Mouse (Mus musculus): ENCODE data around the gene Slc5a10. TPM values are rescaled to one million over a fixed set of nuclear protein-coding genes. Genes with fewer than 3 reads are reported as not detected.

Slc5a10 gene
- polyA plus RNA-seq, 1 experiment from 2014 or later, result 0.06 TPM

DNA sequence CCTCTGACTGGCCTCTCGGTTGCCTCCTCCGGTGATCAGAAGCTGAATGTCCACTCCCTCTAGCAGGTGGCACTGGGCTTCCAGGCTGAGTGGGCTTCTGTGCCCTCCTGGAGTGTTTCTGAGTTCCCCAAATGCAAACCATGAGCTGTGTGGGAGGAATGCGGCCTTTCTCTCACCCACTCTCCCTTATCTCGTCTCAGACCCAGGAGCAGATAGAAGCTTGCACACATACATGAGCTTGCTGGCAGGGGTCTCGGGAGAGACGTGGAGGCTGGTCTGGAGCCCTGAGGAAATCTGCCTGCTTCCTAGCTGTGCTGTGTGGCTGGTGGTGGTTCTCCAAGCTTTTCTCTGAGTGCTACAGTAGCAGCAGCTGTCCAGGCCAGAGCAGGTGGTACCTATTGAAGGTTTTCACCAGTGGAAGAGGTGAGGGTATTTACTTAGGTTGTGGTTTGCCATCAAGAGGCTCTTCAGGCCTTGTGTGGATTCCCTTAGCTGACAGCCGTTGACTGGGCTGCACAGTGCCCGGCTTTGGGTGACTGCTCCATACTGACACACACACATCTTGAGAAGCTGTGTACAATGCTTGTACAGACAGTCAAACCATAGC lies 35.4 kb downstream of the Slc5a10 start:
- Histone ChIP-seq H3K9me3 (ENCODE audit: low read length) (no peaks in the 10 kb centered on the region), H3K4me3 (ENCODE audit: low read depth, low read length) (no peak overlapping the region), H3K4me2 (replicated peaks; ENCODE audit: low read depth, low read length) (peak overlapping the region; percentile 68; the same call in 1 of the 2 replicates), H3K27ac (ENCODE audit: low read length) (no peak overlapping the region), H3K36me3 (ENCODE audit: insufficient read depth, low read length) (no peaks in the 10 kb centered on the region), H3K27me3 (replicated peaks; ENCODE audit: insufficient read depth, low read length) (peaks cover 22% of the 10 kb centered on the region; the same call in 1 of the 2 replicates), H3K9ac (replicated peaks; ENCODE audit: low read depth) (no peak overlapping the region), H3K4me1 (ENCODE audit: insufficient read depth, low read depth, low read length) (peaks cover 9% of the 10 kb centered on the region; the same call in 1 of the 2 replicates)
- TF ChIP-seq CTCF (IDR thresholded peaks at IDR 0.05) (no peak), EP300 (IDR thresholded peaks at IDR 0.05) (no peak)
- WGBS, result 46% methylated on average over 8 of the region's 8 CpGs
- ATAC-seq (peak; percentile 36), DNase-seq (ENCODE audit: low spot score) (peak; percentile 63)

DNA sequence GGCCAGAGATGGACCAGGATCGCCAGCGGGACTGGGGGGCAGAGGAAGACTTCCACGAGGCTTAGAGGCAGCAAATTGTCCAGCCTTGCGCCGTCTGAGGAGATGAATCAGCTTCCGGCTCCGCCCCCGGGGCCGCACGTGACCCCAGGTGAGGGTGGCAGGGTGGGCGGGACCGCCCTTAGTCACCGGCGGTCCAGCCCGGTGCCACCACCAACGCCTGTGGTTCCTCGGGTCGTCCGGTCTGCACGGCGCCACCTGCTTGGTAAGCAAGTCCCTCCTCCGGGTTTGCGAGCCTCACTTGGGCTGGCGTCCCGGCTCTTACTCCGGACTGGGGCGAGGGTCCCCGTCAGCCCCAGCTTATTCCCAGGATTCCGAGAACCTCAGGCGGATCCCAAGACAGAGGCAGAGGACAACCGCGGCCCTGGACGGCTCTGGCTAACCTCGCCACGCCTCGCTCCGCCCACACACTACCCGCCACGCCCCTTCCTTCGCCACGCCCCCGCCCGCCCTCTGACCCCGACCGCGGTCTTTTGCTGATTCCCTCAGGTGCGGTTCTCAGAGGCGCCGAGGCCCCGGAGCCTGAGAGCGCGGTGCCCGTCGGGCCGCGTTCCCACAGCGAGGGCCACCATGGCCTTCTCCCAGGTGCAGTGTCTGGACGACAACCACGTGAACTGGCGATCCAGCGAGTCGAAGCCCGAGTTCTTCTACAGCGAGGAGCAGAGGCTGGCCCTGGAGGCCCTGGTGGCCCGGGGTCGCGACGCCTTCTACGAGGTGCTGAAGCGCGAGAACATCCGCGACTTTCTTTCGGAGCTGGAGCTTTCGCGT lies 36.5 kb downstream of the Slc5a10 start, which contains the start of gene Fam83g:
Gene Fam83g, plus strand, starts transcription at position 185 of the 825 bp plus-strand sequence.
- Histone ChIP-seq H3K36me3 (ENCODE audit: insufficient read depth, low read length) (no peaks in the 10 kb centered on the region), H3K9ac (replicated peaks; ENCODE audit: low read depth) (0 out of 2 replicates have a peak within 1 kb of the TSS, but pooled peaks have one; percentile 3), H3K9me3 (ENCODE audit: low read length) (no peaks in the 10 kb centered on the region), H3K4me2 (replicated peaks; ENCODE audit: low read depth, low read length) (peak within 1 kb of the TSS; percentile 68), H3K27ac (ENCODE audit: low read length) (peak within 1 kb of the TSS; percentile 32; the same call in 1 of the 2 replicates), H3K27me3 (replicated peaks; ENCODE audit: insufficient read depth, low read length) (peaks cover 22% of the 10 kb centered on the region; the same call in 1 of the 2 replicates), H3K4me1 (ENCODE audit: insufficient read depth, low read depth, low read length) (peaks cover 9% of the 10 kb centered on the region; the same call in 1 of the 2 replicates), H3K4me3 (ENCODE audit: low read depth, low read length) (peak within 1 kb of the TSS; percentile 41)
- TF ChIP-seq EP300 (IDR thresholded peaks at IDR 0.05) (no peak), CTCF (IDR thresholded peaks at IDR 0.05) (0 out of 2 replicates have a peak, but pooled peaks have one; percentile 8)
- ATAC-seq (peak; percentile 93), DNase-seq (ENCODE audit: low spot score) (peak; percentile 79)
- WGBS, result 3% methylated on average over 65 of the region's 76 CpGs

DNA sequence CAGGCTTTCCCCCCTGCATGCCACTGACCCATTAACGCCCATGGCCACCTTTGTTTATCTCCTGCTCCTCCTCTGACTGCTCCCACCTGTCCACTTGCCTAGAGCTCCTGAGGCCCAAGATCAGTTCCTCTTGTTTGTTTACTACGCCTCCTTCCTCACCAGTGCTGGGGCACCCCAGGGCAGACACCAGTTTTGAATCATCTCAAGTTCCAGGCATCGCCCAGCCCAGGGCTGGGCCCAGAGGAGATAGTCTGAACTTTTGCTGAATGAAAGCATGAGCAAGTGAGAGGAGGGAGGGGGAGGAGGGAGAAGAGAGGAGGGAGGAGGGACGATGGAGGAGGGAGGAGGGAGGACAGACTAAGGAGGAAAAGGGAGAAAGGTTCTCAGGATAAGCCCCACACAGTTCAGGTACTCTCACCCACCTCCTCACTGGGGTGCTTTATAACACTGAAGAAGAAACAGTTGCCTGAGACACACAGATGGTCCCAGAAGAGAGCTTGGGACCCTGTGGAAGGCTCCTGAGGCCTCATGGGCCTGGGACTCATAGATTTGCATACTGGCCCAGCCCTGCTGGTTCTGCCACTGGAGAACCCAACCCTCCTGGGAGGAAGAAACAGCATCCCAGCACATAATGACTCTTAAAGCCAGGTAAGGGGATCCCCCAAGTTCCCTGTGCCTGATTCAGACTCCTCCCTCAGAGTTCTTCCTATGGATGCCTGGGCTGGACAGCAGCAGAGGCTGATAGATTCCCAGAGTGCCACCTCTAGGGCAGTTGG lies 41.3 kb downstream of the Slc5a10 start:
- Histone ChIP-seq H3K27me3 (replicated peaks; ENCODE audit: insufficient read depth, low read length) (peaks cover 14% of the 10 kb centered on the region; the same call in 1 of the 2 replicates), H3K4me1 (ENCODE audit: insufficient read depth, low read depth, low read length) (peaks cover 10% of the 10 kb centered on the region; the same call in 1 of the 2 replicates), H3K9me3 (ENCODE audit: low read length) (no peaks in the 10 kb centered on the region), H3K36me3 (ENCODE audit: insufficient read depth, low read length) (no peaks in the 10 kb centered on the region), H3K27ac (ENCODE audit: low read length) (no peak overlapping the region), H3K9ac (replicated peaks; ENCODE audit: low read depth) (no peak overlapping the region), H3K4me3 (ENCODE audit: low read depth, low read length) (no peak overlapping the region), H3K4me2 (replicated peaks; ENCODE audit: low read depth, low read length) (no peak overlapping the region)
- WGBS, result 54% methylated on average over 4 of the region's 4 CpGs
- no peak for TF ChIP-seq EP300 (IDR thresholded peaks at IDR 0.05)
- ATAC-seq (no peak), DNase-seq (ENCODE audit: low spot score) (no peak)

DNA sequence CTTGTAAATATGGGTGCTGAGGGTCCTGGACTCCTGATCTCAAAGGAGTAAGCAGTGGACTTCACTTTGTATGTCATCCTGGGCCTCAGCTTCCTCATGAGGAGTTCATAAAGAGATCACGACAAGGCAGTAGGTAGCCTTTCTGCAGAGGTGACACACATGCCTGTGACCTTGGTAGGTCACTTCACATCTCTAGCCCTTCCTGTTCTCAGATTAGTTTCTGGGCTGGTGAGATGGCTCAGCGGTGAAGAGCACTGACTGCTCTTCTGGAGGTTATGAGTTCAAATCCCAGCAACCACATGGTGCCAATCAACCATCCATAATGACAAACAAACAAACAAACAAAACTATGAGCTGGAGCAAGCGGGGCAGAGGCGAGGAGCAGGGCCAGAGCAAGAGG lies 42.9 kb downstream of the Slc5a10 start:
- DNase-seq (ENCODE audit: low spot score), result no peak
- Histone ChIP-seq H3K9me3 (ENCODE audit: low read length) (no peaks in the 10 kb centered on the region), H3K4me1 (ENCODE audit: insufficient read depth, low read depth, low read length) (0 out of 2 replicates have a peak, but pooled peaks cover 3% of the 10 kb centered on the region), H3K27ac (ENCODE audit: low read length) (no peak overlapping the region), H3K4me2 (replicated peaks; ENCODE audit: low read depth, low read length) (no peak overlapping the region), H3K4me3 (ENCODE audit: low read depth, low read length) (no peak overlapping the region), H3K27me3 (replicated peaks; ENCODE audit: insufficient read depth, low read length) (no peaks in the 10 kb centered on the region), H3K36me3 (ENCODE audit: insufficient read depth, low read length) (no peaks in the 10 kb centered on the region), H3K9ac (replicated peaks; ENCODE audit: low read depth) (no peak overlapping the region)
- WGBS, result 82% methylated on average over 4 of the region's 4 CpGs
- ATAC-seq, result no peak
- no peak for TF ChIP-seq EP300 (IDR thresholded peaks at IDR 0.05)
- TF ChIP-seq CTCF (IDR thresholded peaks at IDR 0.05), result no peak

DNA sequence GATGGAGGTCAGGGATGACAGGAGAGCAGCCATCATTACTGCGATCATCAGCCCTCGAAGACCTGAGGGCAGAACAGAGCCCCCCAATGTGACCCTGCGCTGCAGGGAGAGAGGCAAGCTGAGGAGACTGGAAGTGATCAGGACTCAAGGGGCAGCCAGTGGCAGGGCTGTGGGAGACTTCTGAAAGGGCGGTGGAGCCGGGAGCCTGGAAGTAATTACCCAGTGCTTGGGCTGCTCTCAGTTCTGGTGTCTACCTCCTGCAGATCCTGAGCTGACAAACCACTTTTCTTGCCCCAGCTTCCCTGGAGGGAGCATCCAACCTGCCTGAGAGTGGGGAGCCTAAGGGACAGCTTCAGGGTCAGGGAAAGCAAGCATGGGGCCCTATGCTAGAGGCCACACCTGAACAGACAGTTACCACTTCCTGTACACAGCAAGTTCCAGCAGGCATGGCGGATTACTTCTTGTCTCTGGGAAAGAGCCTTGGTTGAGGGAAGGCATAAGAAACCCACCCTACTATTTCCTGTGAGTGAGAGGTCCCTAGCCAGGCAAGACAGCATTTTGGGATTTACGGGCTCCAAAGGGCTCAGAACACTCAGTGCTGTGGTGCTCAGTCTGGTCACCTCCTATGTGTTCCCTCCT lies 44.3 kb downstream of the Slc5a10 start:
- Histone ChIP-seq H3K36me3 (ENCODE audit: insufficient read depth, low read length) (no peaks in the 10 kb centered on the region), H3K4me1 (ENCODE audit: insufficient read depth, low read depth, low read length) (0 out of 2 replicates have a peak, but pooled peaks cover 3% of the 10 kb centered on the region), H3K9ac (replicated peaks; ENCODE audit: low read depth) (no peak overlapping the region), H3K9me3 (ENCODE audit: low read length) (no peaks in the 10 kb centered on the region), H3K4me3 (ENCODE audit: low read depth, low read length) (no peak overlapping the region), H3K27me3 (replicated peaks; ENCODE audit: insufficient read depth, low read length) (no peaks in the 10 kb centered on the region), H3K27ac (ENCODE audit: low read length) (no peak overlapping the region), H3K4me2 (replicated peaks; ENCODE audit: low read depth, low read length) (no peak overlapping the region)
- DNase-seq (ENCODE audit: low spot score) (no peak), ATAC-seq (no peak)
- TF ChIP-seq EP300 (IDR thresholded peaks at IDR 0.05) (no peak), CTCF (IDR thresholded peaks at IDR 0.05) (no peak)
- 82% methylated on average over 7 of the region's 7 CpGs for WGBS

Data from lung, postnatal 0 days (tissue).